Mouse (Mus musculus) spleen, adult 2 months (tissue): ENCODE data around the gene Cds1.

Experiments
- CTCF ChIP-seq: fragments of 200-500 bp; IDR thresholded peaks from 2 replicates; pipeline ENCODE4 v1.5.1; 2011; ENCODE audit warnings: mild to moderate bottlenecking, inconsistent platforms; ENCODE audit not compliant: insufficient read depth, insufficient read length, insufficient replicate concordance; ENCODE audit errors: extremely low read depth
- POLR2A ChIP-seq: fragments of 200-500 bp; IDR thresholded peaks from 2 replicates; pipeline ENCODE4 v1.6.1; 2011; ENCODE audit warnings: low read depth, low read length, inconsistent platforms

DNA sequence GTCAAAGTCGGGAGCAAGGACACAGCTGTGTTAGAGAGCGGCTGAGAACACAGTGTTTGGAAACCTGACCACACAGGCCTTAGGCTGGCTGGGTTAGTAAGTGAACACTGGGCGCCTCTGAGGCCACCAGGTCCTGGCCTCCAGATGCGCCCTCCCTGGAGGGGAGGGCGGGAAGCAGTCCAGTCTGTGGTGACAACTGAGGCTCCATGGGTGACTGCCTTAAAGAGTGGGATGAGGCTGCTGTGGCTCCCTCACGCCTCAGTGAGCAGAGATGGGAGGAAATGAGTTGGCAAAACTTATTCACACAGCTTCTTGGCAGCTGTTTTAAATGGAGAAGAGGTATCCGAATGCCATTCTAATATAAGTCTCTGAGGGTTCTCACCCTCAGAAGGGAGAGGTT, 51.9 kb downstream of the Cds1 start:
- no peak for TF ChIP-seq POLR2A
- TF ChIP-seq CTCF: no peak
